In the genomic region with DNA sequence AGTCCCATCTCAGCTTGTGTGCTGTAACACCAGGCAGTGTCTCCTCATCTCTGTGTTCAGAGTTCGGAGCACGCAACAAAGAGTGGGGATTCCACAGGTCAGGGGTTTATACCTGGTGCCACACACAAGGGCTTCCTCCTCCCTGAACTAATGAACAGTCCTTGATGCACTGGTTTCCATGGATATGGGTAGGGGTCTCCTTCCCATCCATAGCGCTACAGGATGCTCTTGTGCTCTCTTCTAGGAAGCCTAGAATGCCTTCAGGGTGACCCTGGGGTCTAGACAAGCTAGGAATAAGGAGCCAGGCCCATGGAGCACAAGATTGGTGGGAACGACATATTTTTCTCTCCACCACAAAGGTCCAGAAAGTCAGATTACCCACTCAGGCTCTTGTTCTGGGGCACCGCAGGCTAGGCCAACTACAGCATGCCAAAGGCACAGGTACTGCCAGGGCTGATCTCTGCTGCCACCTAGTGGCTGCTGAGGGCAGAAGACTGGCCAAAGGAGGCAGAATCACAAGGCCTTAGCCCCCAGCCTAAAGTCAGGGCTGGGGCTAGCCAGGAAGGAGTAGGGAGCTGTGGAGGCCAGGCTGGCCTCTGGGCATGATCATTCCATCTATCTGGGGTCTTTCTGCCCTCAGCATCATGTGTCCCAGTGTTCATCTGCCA, we compare ENCODE assay signal across 9 mouse cellular contexts. TPM values are rescaled to one million over a fixed set of nuclear protein-coding genes. Genes with fewer than 3 reads are reported as not detected.
DNase-seq lines count a peak whose midpoint lies in the region; ATAC-seq and TF ChIP-seq lines count a peak whose summit lies in the region.
"Had no signal": no experiment of that assay in that cellular context is flagged by ENCODE, and none has a peak within 500 bp of the region (broad histone marks: within the 10 kb centered on the region; RNA-seq: fewer than 3 reads in every experiment).

No protein-coding gene starts in this region.

- no peak for TF ChIP-seq POLR2A in ES-Bruce4 (IDR thresholded peaks at IDR 0.05; ENCODE audit: insufficient read depth, low read length)
- no peak for TF ChIP-seq POLR2A in embryonic fibroblast, embryonic 13.5 days (IDR thresholded peaks at IDR 0.05; ENCODE audit: low read depth, low read length)

- no peaks in the 10 kb centered on the region for H3K27me3 ChIP-seq in ES-Bruce4 (ENCODE audit: control insufficient read depth, insufficient read depth, low read length, poor library complexity, severe bottlenecking)
- H3K27me3 ChIP-seq in heart, embryonic 12.5 days (replicated peaks) = peaks cover 6% of the 10 kb centered on the region; the same call in 1 of the 2 replicates

- no peaks in the 10 kb centered on the region for H3K9me3 ChIP-seq in ES-Bruce4 (replicated peaks; ENCODE audit: control insufficient read depth, insufficient read depth, low read length, poor library complexity, severe bottlenecking)
- H3K9me3 ChIP-seq in heart, embryonic 12.5 days (replicated peaks) = no peaks in the 10 kb centered on the region
- H3K9me3 ChIP-seq: limb, embryonic 15.5 days had no signal

- DNase-seq in brain, adult 2 months (ENCODE audit: low read depth, low spot score) = peak; percentile 89
- DNase-seq in layer of hippocampus, adult 8-10 months (ENCODE audit: low spot score in 2 of 2) = peak; percentile 36 to 73
- DNase-seq in lung, postnatal 14 days = peak; percentile 79
- peak; percentile 83 for DNase-seq in retina, postnatal 1 day
- peak; percentile 87 for DNase-seq in thymus, postnatal 4 days

- peak; percentile 60 for ATAC-seq in heart, embryonic 12.5 days (ENCODE audit: insufficient number of reproducible peaks, low FRiP score)

- no peak overlapping the region for H3K27ac ChIP-seq in ES-Bruce4 (ENCODE audit: insufficient read depth, low read length)
- H3K27ac ChIP-seq in embryonic fibroblast, embryonic 13.5 days (ENCODE audit: insufficient read depth, low read length) = no peak overlapping the region
- H3K27ac ChIP-seq in heart, embryonic 12.5 days (ENCODE audit: poor library complexity, severe bottlenecking) = no peak overlapping the region
- H3K27ac ChIP-seq: limb, embryonic 15.5 days had no signal

- no peak overlapping the region for H3K9ac ChIP-seq in ES-Bruce4 (ENCODE audit: low read depth, poor library complexity, severe bottlenecking)
- H3K9ac ChIP-seq in heart, embryonic 12.5 days = no peak overlapping the region
- H3K9ac ChIP-seq: limb, embryonic 15.5 days had no signal

- peak; percentile 99 for TF ChIP-seq CTCF in ES-Bruce4 (IDR thresholded peaks at IDR 0.05; ENCODE audit: low read depth, low read length)
- TF ChIP-seq CTCF in embryonic fibroblast, embryonic 13.5 days (IDR thresholded peaks at IDR 0.05; ENCODE audit: borderline replicate concordance, insufficient read depth, low read length) = peak; percentile 99

- H3K4me1 ChIP-seq in ES-Bruce4 (ENCODE audit: control insufficient read depth, insufficient read depth, low read length) = no peaks in the 10 kb centered on the region
- no peaks in the 10 kb centered on the region for H3K4me1 ChIP-seq in embryonic fibroblast, embryonic 13.5 days (ENCODE audit: control insufficient read depth, insufficient read depth, low read length)
- H3K4me1 ChIP-seq in heart, embryonic 12.5 days (replicated peaks) = no peaks in the 10 kb centered on the region
- H3K4me1 ChIP-seq: limb, embryonic 15.5 days had no signal

- TF ChIP-seq EP300 in ES-Bruce4 (IDR thresholded peaks at IDR 0.05; ENCODE audit: insufficient read depth, low read depth, low read length) = no peak

- no peak overlapping the region for H3K4me3 ChIP-seq in ES-Bruce4 (ENCODE audit: low read depth, low read length)
- H3K4me3 ChIP-seq in embryonic fibroblast, embryonic 13.5 days (ENCODE audit: insufficient read depth, low read length) = no peak overlapping the region
- no peak overlapping the region for H3K4me3 ChIP-seq in heart, embryonic 12.5 days
- H3K4me3 ChIP-seq: limb, embryonic 15.5 days had no signal

- H3K36me3 ChIP-seq in ES-Bruce4 (ENCODE audit: control insufficient read depth, insufficient read depth, low read length, poor library complexity, severe bottlenecking) = no peaks in the 10 kb centered on the region
- H3K36me3 ChIP-seq in heart, embryonic 12.5 days = no peaks in the 10 kb centered on the region
- H3K36me3 ChIP-seq: limb, embryonic 15.5 days had no signal

- WGBS in heart, embryonic 12.5 days = 67% methylated on average over 5 of the region's 5 CpGs

- no peak overlapping the region for H3K4me2 ChIP-seq in heart, embryonic 12.5 days
- H3K4me2 ChIP-seq: limb, embryonic 15.5 days had no signal

RNA-seq across cellular contexts. Expression of gene Fam53a, which starts 40.1 kb away (rescaled TPM):
- 26.8 and 29.7 TPM in 2 replicates for polyA plus RNA-seq in ES-Bruce4 (2011; ENCODE audit: insufficient read depth, insufficient read length, low read depth, missing spikeins)
- polyA plus RNA-seq in embryonic fibroblast, embryonic 13.5 days (2011; ENCODE audit: insufficient read length, low read depth, missing spikeins) = 24.3 and 26.9 TPM in 2 replicates
- polyA plus RNA-seq in heart, embryonic 12.5 days (2016; fragmentation: Nextera tagmentation; extraction: Ambion mirVana) = 52.9 and 53.5 TPM in 2 replicates
- total RNA-seq in layer of hippocampus, adult 8-10 months (2022) = 10 to 100 TPM; 23.1 to 28.3 (median 24.0) TPM

RNA-seq across cellular contexts. Expression of gene Gm9903, which starts 40.4 kb away (rescaled TPM):
- 0.38 TPM in 1 of 2 replicates, not detected in the other for polyA plus RNA-seq in ES-Bruce4 (2011; ENCODE audit: insufficient read depth, insufficient read length, low read depth, missing spikeins)
- polyA plus RNA-seq in embryonic fibroblast, embryonic 13.5 days (2011; ENCODE audit: insufficient read length, low read depth, missing spikeins) = 1.3 and 1.4 TPM in 2 replicates
- polyA plus RNA-seq in heart, embryonic 12.5 days (2016; fragmentation: Nextera tagmentation; extraction: Ambion mirVana) = 0.73 and 1.0 TPM in 2 replicates
- total RNA-seq in layer of hippocampus, adult 8-10 months (2022) = 1 to 10 TPM in 2 of 4 experiments, under 1 TPM in 2; 0.61 to 1.1 (median 0.89) TPM
